Mouse (Mus musculus) kidney, postnatal 0 days (tissue): Measurements from ENCODE around the gene Ylpm1. TPM values are rescaled to one million over a fixed set of nuclear protein-coding genes. Genes with fewer than 3 reads are reported as not detected.

ENCODE experiments used
- ATAC-seq: fragments of 200-750 bp; cut with Nextera tagmentation; replicated peaks from 2 replicates; pipeline ENCODE4 v1.8.0; 2017; ENCODE audit warnings: low read depth, moderate number of reproducible peaks, moderate TSS enrichment, moderate library complexity; ENCODE audit not compliant: low FRiP score
- DNase-seq: peaks from one replicate; pipeline ENCODE4 v3.0.0-alpha.2; 2016; ENCODE audit warnings: low spot score
- H3K27ac ChIP-seq: fragments of 300-500 bp; sonication (generic); 2 replicates; pipeline ENCODE4 v1.5.1; 2014; ENCODE audit warnings: mild to moderate bottlenecking
- H3K27me3 ChIP-seq: fragments of 300-500 bp; sonication (generic); 2 replicates; pipeline ENCODE4 v1.6.1; 2014; ENCODE audit warnings: low read length, mixed read lengths; ENCODE audit not compliant: insufficient read depth
- H3K36me3 ChIP-seq: fragments of 300-500 bp; sonication (generic); 2 replicates; pipeline ENCODE4 v1.6.1; 2014; ENCODE audit warnings: low read length, mixed read lengths; ENCODE audit not compliant: insufficient read depth
- H3K4me1 ChIP-seq: fragments of 300-500 bp; sonication (generic); replicated peaks from 2 replicates; pipeline ENCODE4 v1.6.1; 2014; ENCODE audit warnings: antibody characterized with exemption, low read length, mixed read lengths; ENCODE audit not compliant: insufficient read depth
- H3K4me2 ChIP-seq: fragments of 300-500 bp; sonication (generic); 2 replicates; pipeline ENCODE4 v1.6.1; 2014; ENCODE audit warnings: mild to moderate bottlenecking, low read length, moderate library complexity, mixed read lengths
- H3K4me3 ChIP-seq: fragments of 300-500 bp; sonication (generic); replicated peaks from 2 replicates; pipeline ENCODE4 v1.5.1; 2014; ENCODE audit warnings: low read depth, low read length
- H3K9ac ChIP-seq: fragments of 300-500 bp; sonication (generic); 2 replicates; pipeline ENCODE4 v1.6.1; 2014; ENCODE audit warnings: low read depth, low read length
- H3K9me3 ChIP-seq: fragments of 300-500 bp; sonication (generic); replicated peaks from 2 replicates; pipeline ENCODE4 v1.6.1; 2016; ENCODE audit warnings: low read length, inconsistent platforms, mixed read lengths
- CTCF ChIP-seq: IDR thresholded peaks from 2 replicates; pipeline ENCODE4 v1.5.1; 2016; ENCODE audit warnings: antibody characterized with exemption, low read depth, mild to moderate bottlenecking, moderate library complexity
- WGBS: fragments of 180-500 bp; shearing (Covaris S2); extraction: QIAGEN DNeasy Blood & Tissue Kit; methylation state at CpG from one replicate; pipeline ENCODE4 v1.1.7; 2014; 5-methylcytosine and 5-hydroxymethylcytosine counted together
- polyA plus RNA-seq: library from polyadenylated mRNA; unstranded; fragments of >200 nt; fragmentation: Nextera tagmentation; extraction: Ambion mirVana; gene quantifications from 2 replicates; pipeline ENCODE4 v1.2.1, GENCODE M21; 2015

Gene Ylpm1
- polyA plus RNA-seq, 1 experiment from 2014 or later, result 19.7 TPM

DNA sequence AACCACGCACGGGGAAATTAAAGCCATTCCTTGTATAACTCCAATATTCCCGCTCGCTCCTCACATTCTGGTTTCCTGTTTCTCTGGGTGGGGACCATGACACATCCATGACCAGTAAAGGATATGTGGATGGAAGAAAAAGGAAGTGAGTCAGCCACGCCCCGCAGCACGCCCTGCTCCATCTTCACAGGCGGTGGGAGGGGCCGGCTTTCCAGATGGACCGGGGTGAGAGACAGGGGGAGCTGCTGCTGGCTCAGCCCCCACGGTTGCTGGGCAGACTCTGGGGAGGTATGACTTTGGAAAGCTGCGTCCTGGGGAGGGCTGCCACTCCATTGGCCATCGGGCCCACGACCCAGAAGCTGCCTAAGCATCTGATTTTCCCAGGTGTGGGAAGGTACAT, 97.9 kb downstream of the Ylpm1 start:
- Histone ChIP-seq H3K36me3 (no peaks in the 10 kb centered on the region), H3K4me1 (0 out of 2 replicates have a peak, but pooled peaks cover 3% of the 10 kb centered on the region), H3K27me3 (no peaks in the 10 kb centered on the region), H3K27ac (no peak overlapping the region), H3K9me3 (no peaks in the 10 kb centered on the region), H3K9ac (no peak overlapping the region), H3K4me2 (peak overlapping the region; percentile 21; the same call in 1 of the 2 replicates), H3K4me3 (no peak overlapping the region)
- 0 out of 2 replicates have a peak, but pooled peaks have one; percentile 23 for TF ChIP-seq CTCF
- DNase-seq (peak; percentile 78), ATAC-seq (peak; percentile 47; the same call in 1 of the 2 replicates)
- 18% methylated on average over 14 of the region's 14 CpGs for WGBS

DNA sequence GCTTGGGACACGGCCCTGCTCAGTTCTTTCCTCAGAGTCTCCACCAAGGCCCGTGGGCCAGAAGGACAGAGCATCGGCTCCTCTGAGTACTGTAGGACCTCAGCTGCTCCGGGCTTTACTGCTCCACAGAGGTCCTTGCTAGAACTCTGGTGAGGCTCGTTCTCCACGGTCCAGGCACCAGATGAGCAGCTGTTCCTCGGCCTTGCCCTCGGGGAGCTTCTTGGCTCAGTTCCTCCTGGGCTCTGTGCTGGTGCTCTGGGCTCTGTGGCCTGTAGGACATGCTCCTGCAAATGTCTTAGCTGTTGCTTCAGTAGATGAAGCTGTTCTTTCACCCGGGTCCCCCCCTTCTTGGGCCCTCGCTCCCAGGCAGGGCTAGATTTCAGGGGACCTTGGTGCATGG, 98.6 kb downstream of the Ylpm1 start:
- no peak overlapping the region for H3K9ac ChIP-seq
- no peaks in the 10 kb centered on the region for H3K36me3 ChIP-seq
- DNase-seq (no peak), ATAC-seq (no peak)
- no peaks in the 10 kb centered on the region for H3K27me3 ChIP-seq
- 0 out of 2 replicates have a peak, but pooled peaks cover 3% of the 10 kb centered on the region for H3K4me1 ChIP-seq
- 62% methylated on average over 10 of the region's 10 CpGs for WGBS
- no peak for TF ChIP-seq CTCF
- H3K9me3 ChIP-seq, result no peaks in the 10 kb centered on the region
- H3K4me3 ChIP-seq, result no peak overlapping the region
- H3K27ac ChIP-seq, result no peak overlapping the region
- no peak overlapping the region for H3K4me2 ChIP-seq

DNA sequence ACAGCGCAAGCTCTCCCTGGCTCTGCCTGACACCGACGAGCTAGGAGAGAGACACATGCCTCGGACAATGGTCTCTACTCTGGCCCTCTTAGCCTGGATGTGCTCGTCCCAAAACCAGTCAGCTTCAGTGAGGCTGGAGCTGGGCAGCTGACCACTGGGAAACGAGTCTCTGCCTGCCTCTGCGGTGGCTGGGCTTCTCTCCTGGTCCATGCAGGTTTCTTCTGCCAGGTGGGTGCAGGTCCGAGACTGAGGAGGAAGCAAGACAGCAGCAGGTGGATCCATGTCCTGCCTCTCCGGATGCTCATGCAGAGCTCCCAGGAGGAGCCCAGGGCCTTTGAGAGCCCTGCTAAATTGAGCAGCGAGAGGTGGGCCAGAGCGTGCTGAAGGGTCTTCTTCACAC, 99.0 kb downstream of the Ylpm1 start:
- no peak for DNase-seq
- no peaks in the 10 kb centered on the region for H3K36me3 ChIP-seq
- no peak overlapping the region for H3K9ac ChIP-seq
- no peaks in the 10 kb centered on the region for H3K9me3 ChIP-seq
- H3K27me3 ChIP-seq, result no peaks in the 10 kb centered on the region
- TF ChIP-seq CTCF, result no peak
- no peak overlapping the region for H3K4me2 ChIP-seq
- WGBS, result 86% methylated on average over 11 of the region's 11 CpGs
- no peak overlapping the region for H3K27ac ChIP-seq
- H3K4me3 ChIP-seq, result no peak overlapping the region
- no peak for ATAC-seq
- H3K4me1 ChIP-seq, result 0 out of 2 replicates have a peak, but pooled peaks cover 3% of the 10 kb centered on the region

DNA sequence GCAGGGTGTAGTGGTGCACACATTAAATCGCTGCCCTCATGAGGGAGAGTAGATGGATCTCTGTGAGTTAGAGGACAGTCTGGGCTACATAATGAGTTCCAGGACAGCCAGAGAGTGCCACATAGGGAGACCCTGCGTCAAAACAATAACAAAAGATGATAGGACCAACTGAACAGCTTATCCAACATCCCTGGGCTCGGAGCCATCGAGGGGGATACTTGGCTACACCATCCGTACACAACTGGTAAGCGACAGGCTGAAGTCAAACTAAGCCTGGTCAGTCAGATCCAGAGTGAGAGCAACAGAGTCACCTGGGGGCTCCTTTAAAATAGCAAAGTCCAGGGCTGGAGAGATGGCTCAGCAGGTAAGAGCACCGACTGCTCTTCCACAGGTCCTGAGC, 99.7 kb downstream of the Ylpm1 start:
- Histone ChIP-seq H3K4me1 (peaks cover 3% of the 10 kb centered on the region; the same call in 1 of the 2 replicates), H3K4me2 (no peak overlapping the region), H3K9me3 (no peaks in the 10 kb centered on the region), H3K9ac (no peak overlapping the region), H3K4me3 (no peak overlapping the region), H3K27me3 (no peaks in the 10 kb centered on the region), H3K36me3 (no peaks in the 10 kb centered on the region), H3K27ac (no peak overlapping the region)
- no peak for DNase-seq
- no peak for TF ChIP-seq CTCF
- no peak for ATAC-seq
- WGBS, result 82% methylated on average over 7 of the region's 7 CpGs

DNA sequence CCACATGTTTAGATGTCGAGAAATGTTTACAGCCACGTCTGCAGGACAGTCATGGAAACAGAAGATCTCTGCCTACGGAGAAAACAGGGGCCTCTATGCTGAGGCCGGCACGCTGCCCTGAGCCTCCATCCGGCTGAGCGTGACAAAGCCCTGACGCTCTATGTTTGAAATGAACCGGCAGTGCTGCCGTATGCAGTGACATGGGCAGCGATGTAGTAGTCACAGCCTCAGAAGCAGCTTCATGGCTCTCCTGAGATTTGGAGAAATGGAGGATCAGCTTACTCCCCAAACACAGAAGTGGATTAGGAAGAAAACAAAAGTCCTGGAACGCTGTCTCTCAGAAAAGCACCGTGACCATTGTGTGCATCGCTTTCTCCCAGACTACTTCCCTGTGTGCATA, 104.9 kb downstream of the Ylpm1 start:
- DNase-seq, result peak; percentile 36
- WGBS, result 18% methylated on average over 14 of the region's 14 CpGs
- Histone ChIP-seq H3K4me3 (no peak overlapping the region), H3K4me2 (peak overlapping the region; percentile 21; the same call in 1 of the 2 replicates), H3K4me1 (no peaks in the 10 kb centered on the region; the same call in 1 of the 2 replicates), H3K9ac (0 out of 2 replicates have a peak overlapping the region, but pooled peaks have one; percentile 31), H3K9me3 (no peaks in the 10 kb centered on the region), H3K27me3 (no peaks in the 10 kb centered on the region), H3K36me3 (no peaks in the 10 kb centered on the region), H3K27ac (no peak overlapping the region)
- no peak for ATAC-seq
- TF ChIP-seq CTCF, result no peak

DNA sequence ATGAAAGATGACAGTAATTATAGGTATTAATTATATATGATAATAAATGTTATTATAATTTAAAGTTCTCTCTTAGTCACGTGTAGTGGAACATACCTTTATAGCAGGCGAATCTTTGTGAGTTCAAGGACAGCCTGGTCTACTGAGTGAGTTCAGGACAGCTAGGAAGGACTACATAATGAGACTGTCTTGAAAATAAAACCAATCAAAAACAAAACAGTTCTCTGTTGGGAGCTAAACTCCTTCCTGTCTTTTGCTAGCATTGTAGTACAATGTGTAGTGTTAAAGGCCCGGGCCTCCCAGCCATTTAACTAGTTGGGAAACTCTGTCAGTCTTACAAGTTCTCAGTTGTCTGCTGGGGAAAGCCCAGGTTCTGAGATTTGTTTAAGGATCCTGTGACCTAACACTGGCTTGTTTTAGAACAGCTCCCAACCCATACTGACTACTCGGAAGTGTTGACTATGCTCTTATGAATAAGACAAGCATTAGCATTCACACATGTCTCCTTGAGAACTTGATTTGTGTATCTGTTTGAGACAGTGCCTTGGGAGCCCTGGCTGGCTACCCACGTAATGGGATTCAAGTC, 105.5 kb downstream of the Ylpm1 start:
- no peak overlapping the region for H3K9ac ChIP-seq
- WGBS, result 84% methylated on average over 5 of the region's 5 CpGs
- no peaks in the 10 kb centered on the region for H3K36me3 ChIP-seq
- H3K27me3 ChIP-seq, result no peaks in the 10 kb centered on the region
- H3K4me1 ChIP-seq, result peaks cover 3% of the 10 kb centered on the region; the same call in 1 of the 2 replicates
- TF ChIP-seq CTCF, result no peak
- DNase-seq (no peak), ATAC-seq (no peak)
- H3K4me3 ChIP-seq, result no peak overlapping the region
- no peaks in the 10 kb centered on the region for H3K9me3 ChIP-seq
- no peak overlapping the region for H3K4me2 ChIP-seq
- no peak overlapping the region for H3K27ac ChIP-seq
